ENCODE assay signal across 13 mouse cellular contexts in genomic region chr5:64840087-64840486, GRCm38 (mm10). TPM values are rescaled to one million over a fixed set of nuclear protein-coding genes. Genes with fewer than 3 reads are reported as not detected.
DNase-seq lines count a peak whose midpoint lies in the region; ATAC-seq and TF ChIP-seq lines count a peak whose summit lies in the region.
"Had no signal": no experiment of that assay in that cellular context is flagged by ENCODE, and none has a peak within 500 bp of the region (broad histone marks: within the 10 kb centered on the region; RNA-seq: fewer than 3 reads in every experiment).

No protein-coding gene starts in this region.

- no peak for TF ChIP-seq EP300 in heart, postnatal 0 days (IDR thresholded peaks at IDR 0.05; ENCODE audit: low read depth)

- no peaks in the 10 kb centered on the region for H3K36me3 ChIP-seq in lung, embryonic 16.5 days (ENCODE audit: control insufficient read depth, insufficient read depth, low read length)
- no peaks in the 10 kb centered on the region for H3K36me3 ChIP-seq in heart, postnatal 0 days (replicated peaks; ENCODE audit: control insufficient read depth, insufficient read depth, low read length)
- H3K36me3 ChIP-seq in stomach, embryonic 16.5 days (ENCODE audit: control insufficient read depth, insufficient read depth, low read length): no peaks in the 10 kb centered on the region
- H3K36me3 ChIP-seq: liver, embryonic 13.5 days; midbrain, embryonic 15.5 days had no signal

- no peak overlapping the region for H3K9ac ChIP-seq in lung, embryonic 16.5 days (ENCODE audit: low read length)
- no peak overlapping the region for H3K9ac ChIP-seq in heart, postnatal 0 days (replicated peaks; ENCODE audit: low read depth, low read length)
- no peak overlapping the region for H3K9ac ChIP-seq in stomach, embryonic 16.5 days (ENCODE audit: low read length)
- H3K9ac ChIP-seq: forebrain, embryonic 13.5 days; liver, embryonic 13.5 days; midbrain, embryonic 15.5 days had no signal

- ATAC-seq in lung, embryonic 16.5 days (ENCODE audit: low read depth): peak; percentile 98
- peak; percentile 96 for ATAC-seq in heart, postnatal 0 days (ENCODE audit: insufficient read depth, low read depth)
- ATAC-seq in stomach, embryonic 16.5 days (ENCODE audit: insufficient read depth, low FRiP score): peak; percentile 45; the same call in 1 of the 2 replicates
- ATAC-seq: forebrain, embryonic 13.5 days; midbrain, embryonic 15.5 days had no signal

- 10% methylated on average over 1 of the region's 1 CpGs for WGBS in lung, embryonic 16.5 days
- WGBS in heart, postnatal 0 days: 14% methylated on average over 1 of the region's 1 CpGs
- 15% methylated on average over 1 of the region's 1 CpGs for WGBS in stomach, embryonic 16.5 days

- no peak overlapping the region for H3K4me2 ChIP-seq in lung, embryonic 16.5 days (ENCODE audit: low read depth, low read length)
- peak overlapping the region; percentile 19; the same call in 1 of the 2 replicates for H3K4me2 ChIP-seq in heart, postnatal 0 days (ENCODE audit: low read depth, low read length)
- no peak overlapping the region for H3K4me2 ChIP-seq in stomach, embryonic 16.5 days (ENCODE audit: low read depth, low read length)
- H3K4me2 ChIP-seq: forebrain, embryonic 13.5 days; liver, embryonic 13.5 days; midbrain, embryonic 15.5 days had no signal

- H3K4me3 ChIP-seq in gastrocnemius, adult 2 months: no peak overlapping the region
- H3K4me3 ChIP-seq in lung, embryonic 16.5 days (ENCODE audit: low read length): no peak overlapping the region
- H3K4me3 ChIP-seq in heart, postnatal 0 days (ENCODE audit: low read depth, low read length): no peak overlapping the region
- H3K4me3 ChIP-seq in stomach, embryonic 16.5 days (replicated peaks; ENCODE audit: low read length): no peak overlapping the region
- H3K4me3 ChIP-seq: forebrain, embryonic 13.5 days; liver, embryonic 13.5 days; midbrain, embryonic 15.5 days had no signal

- peak; percentile 53 for DNase-seq in gastrocnemius, adult 2 months
- no peak for DNase-seq in gastrocnemius, adult 18-20 months (ENCODE audit: low spot score)
- no peak for DNase-seq in lung, adult 18-20 months
- peak; percentile 86 for DNase-seq in heart, postnatal 0 days (ENCODE audit: low spot score)
- no peak for DNase-seq in spleen, postnatal 36 days (ENCODE audit: low spot score in 2 of 2)
- no peak for DNase-seq in Muller cell, postnatal 12 days (ENCODE audit: inconsistent ontology term)
- DNase-seq: B cell, adult 2 months; cerebellum, postnatal 25 days; liver, embryonic 13.5 days had no signal

- peaks cover 15% of the 10 kb centered on the region for H3K4me1 ChIP-seq in lung, embryonic 16.5 days (replicated peaks; ENCODE audit: control insufficient read depth, insufficient read depth, low read length)
- H3K4me1 ChIP-seq in heart, postnatal 0 days (ENCODE audit: control insufficient read depth, insufficient read depth): peaks cover 13% of the 10 kb centered on the region
- H3K4me1 ChIP-seq in stomach, embryonic 16.5 days (ENCODE audit: control insufficient read depth, insufficient read depth, low read length): peaks cover 18% of the 10 kb centered on the region
- H3K4me1 ChIP-seq: forebrain, embryonic 13.5 days; liver, embryonic 13.5 days; midbrain, embryonic 15.5 days had no signal

- no peak for TF ChIP-seq CTCF in gastrocnemius, adult 2 months (IDR thresholded peaks at IDR 0.05)
- TF ChIP-seq CTCF in heart, postnatal 0 days (IDR thresholded peaks at IDR 0.05; ENCODE audit: low read depth): no peak

- intact Hi-C loops in gastrocnemius, adult 2 months (cut with DNase I): no loop called here

- peaks cover 5% of the 10 kb centered on the region for H3K9me3 ChIP-seq in lung, embryonic 16.5 days (ENCODE audit: control insufficient read depth, low read length)
- 0 out of 2 replicates have a peak, but pooled peaks cover 16% of the 10 kb centered on the region for H3K9me3 ChIP-seq in heart, postnatal 0 days (replicated peaks; ENCODE audit: control insufficient read depth, low read length)
- peaks cover 7% of the 10 kb centered on the region for H3K9me3 ChIP-seq in stomach, embryonic 16.5 days (replicated peaks; ENCODE audit: control insufficient read depth, low read length)
- H3K9me3 ChIP-seq: liver, embryonic 13.5 days; midbrain, embryonic 15.5 days had no signal

- no peak overlapping the region for H3K27ac ChIP-seq in gastrocnemius, adult 2 months
- 0 out of 2 replicates have a peak overlapping the region, but pooled peaks have one; percentile 2 for H3K27ac ChIP-seq in lung, embryonic 16.5 days (ENCODE audit: low read length)
- H3K27ac ChIP-seq in heart, postnatal 0 days (ENCODE audit: low read depth): peak overlapping the region; percentile 63
- peak overlapping the region; percentile 76 for H3K27ac ChIP-seq in stomach, embryonic 16.5 days (ENCODE audit: low read length)
- H3K27ac ChIP-seq: forebrain, embryonic 13.5 days; liver, embryonic 13.5 days; midbrain, embryonic 15.5 days had no signal

- no peaks in the 10 kb centered on the region for H3K27me3 ChIP-seq in lung, embryonic 16.5 days (ENCODE audit: control insufficient read depth, insufficient read depth, low read depth, low read length)
- H3K27me3 ChIP-seq in heart, postnatal 0 days (ENCODE audit: control insufficient read depth, insufficient read depth, low read length): no peaks in the 10 kb centered on the region
- no peaks in the 10 kb centered on the region for H3K27me3 ChIP-seq in stomach, embryonic 16.5 days (ENCODE audit: control insufficient read depth, insufficient read depth, low read length)
- H3K27me3 ChIP-seq: forebrain, embryonic 13.5 days; liver, embryonic 13.5 days; midbrain, embryonic 15.5 days had no signal

RNA-seq across cellular contexts. Expression of gene Klf3, which starts 36.9 kb away (rescaled TPM):
- total RNA-seq in gastrocnemius, adult 2 months (2021): 10 to 100 TPM; 18.2 to 20.4 TPM
- 10 to 100 TPM; 12.7 to 22.1 TPM for total RNA-seq in gastrocnemius, adult 18-20 months (2021)
- 53.8 and 61.5 TPM in 2 replicates for polyA plus RNA-seq in lung, embryonic 16.5 days (2015; fragmentation: Nextera tagmentation; extraction: Ambion mirVana)
- total RNA-seq in heart, postnatal 0 days (2014; rRNA removed; ENCODE audit: low replicate concordance): 22.6 and 26.5 TPM in 2 replicates
- polyA plus RNA-seq in heart, postnatal 0 days (2015; fragmentation: Nextera tagmentation; extraction: Ambion mirVana): 33.5 and 37.3 TPM in 2 replicates
- 63.7 and 66.8 TPM in 2 replicates for polyA plus RNA-seq in stomach, embryonic 16.5 days (2015; fragmentation: Nextera tagmentation; extraction: Ambion mirVana)

Comparison
In these comparisons a context has a peak if more than half of its experiments do, and no peak if none do; other contexts are left out.
1. DNase-seq: peak in gastrocnemius, adult 2 months (single experiment) and heart, postnatal 0 days (single experiment); none in gastrocnemius, adult 18-20 months (single experiment), lung, adult 18-20 months (0 of 2), spleen, postnatal 36 days (0 of 2) and Muller cell, postnatal 12 days (single experiment).
2. ATAC-seq: peak in every context shown above with its lines; median percentile 98 in lung, embryonic 16.5 days; 96 in heart, postnatal 0 days; 45 in stomach, embryonic 16.5 days.